Mouse (Mus musculus): Measurements from ENCODE around the gene Ptger2.

Ptger2 gene

GRCm38 (mm10) chr14:44987674-44988355 is at the start of gene Ptger2:
Gene Ptger2 (plus strand): TSS chr14:44988195.
- DNase-seq (ENCODE audit: low read depth, low spot score), result peak; percentile 10

DNA sequence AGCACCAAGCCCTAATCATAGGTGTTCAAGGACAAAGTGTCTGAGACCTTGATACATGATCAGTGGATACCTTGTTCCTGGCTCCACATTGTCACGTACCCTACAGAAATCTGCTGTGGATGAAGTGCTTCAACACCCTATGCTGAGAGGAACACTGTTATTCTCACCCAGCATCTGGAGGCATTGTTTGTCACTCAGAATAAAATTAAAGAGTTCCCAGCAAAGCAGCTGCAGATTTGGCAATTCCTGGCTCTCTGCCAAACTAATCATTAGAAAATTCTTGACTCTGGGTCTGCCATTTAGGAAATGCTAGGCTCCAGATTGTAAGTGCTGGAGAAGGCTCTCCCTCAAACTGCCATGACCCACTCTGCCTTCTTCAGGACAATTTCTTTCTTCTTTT is 27.2 kb upstream of the Ptger2 start:
- no peak for DNase-seq (ENCODE audit: low read depth, low spot score)

GRCm38 (mm10) chr14:44977278-44977677 is 10.7 kb upstream of the Ptger2 start:
- peak; percentile 49 for DNase-seq (ENCODE audit: low read depth, low spot score)

- no peak for DNase-seq (ENCODE audit: low read depth, low spot score)
Measured at GRCm38 (mm10) chr14:44979887-44980286, 8.1 kb upstream of the Ptger2 start.

DNA sequence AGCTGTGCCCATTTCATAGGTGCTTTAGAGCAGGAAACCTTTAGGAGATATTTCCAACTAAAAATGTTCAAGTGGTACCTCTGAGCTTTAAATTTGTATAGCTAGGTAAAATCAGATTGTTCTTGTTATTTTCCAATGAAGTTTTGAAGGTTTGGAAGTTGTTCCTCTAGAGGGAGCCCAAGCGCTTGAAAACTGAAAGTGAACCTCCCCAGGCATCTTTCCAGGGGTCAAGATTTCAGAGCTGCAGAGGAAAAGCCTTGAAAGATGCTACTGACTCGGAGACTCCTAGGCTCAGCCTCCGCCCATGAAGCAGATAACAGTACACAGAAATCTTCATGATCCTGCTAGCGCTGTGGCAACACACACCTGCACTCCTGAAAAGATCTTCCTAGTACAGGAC is 6.5 kb upstream of the Ptger2 start:
- DNase-seq (ENCODE audit: low read depth, low spot score), result peak; percentile 50

DNA sequence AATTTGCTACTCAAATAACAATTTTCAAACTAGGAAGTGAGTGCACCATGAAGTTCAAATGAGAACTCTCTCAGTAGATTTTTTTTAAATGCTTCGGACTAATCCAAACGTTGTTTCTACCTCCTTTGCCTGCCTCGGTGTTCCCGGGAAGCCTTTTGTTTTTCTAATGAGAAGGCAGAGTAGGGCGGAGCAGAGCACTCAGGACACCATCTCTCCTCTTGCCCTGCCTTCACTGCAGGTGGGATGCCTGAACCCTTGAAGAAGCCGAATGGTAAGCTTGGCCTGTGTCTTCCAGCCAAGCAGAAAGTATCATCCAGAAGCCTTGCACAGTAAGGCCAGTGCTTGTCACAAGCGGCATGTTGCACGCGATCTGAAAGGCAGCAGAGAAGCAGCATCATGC is 3.9 kb upstream of the Ptger2 start:
- DNase-seq (ENCODE audit: low read depth, low spot score), result no peak

GRCm38 (mm10) chr14:44986248-44986647 is 1.7 kb upstream of the Ptger2 start:
- DNase-seq (ENCODE audit: low read depth, low spot score), result no peak

DNA sequence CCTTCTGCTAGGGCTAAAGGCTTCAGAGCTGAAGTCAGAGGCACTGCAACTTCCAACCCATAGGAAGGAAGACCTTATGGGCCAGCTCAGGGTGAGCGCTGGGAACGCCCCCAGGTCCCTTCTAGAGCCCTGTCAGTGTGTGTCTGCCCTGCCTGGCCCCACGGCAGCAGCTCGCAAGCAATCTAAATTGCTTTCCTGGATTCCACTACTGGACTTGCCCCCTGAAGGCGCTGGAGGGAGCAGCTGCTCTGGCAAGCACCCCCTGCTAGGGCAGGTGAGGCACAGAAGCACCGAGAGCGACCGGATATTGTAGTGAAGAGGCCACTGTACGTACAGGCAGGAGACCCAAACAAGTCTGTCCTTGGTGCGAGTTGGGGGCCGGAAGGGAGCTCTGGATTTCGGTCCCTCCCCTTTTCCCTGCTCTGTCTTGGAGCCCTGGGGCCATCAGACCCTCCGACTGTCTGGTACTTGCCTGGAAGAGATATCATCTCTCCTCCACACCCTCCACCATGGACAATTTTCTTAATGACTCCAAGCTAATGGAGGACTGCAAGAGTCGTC is 541 bp downstream of the Ptger2 start:
- peak; percentile 36 for DNase-seq (ENCODE audit: low read depth, low spot score)

GRCm38 (mm10) chr14:44989017-44989721 is 1.2 kb downstream of the Ptger2 start:
- DNase-seq (ENCODE audit: low read depth, low spot score), result peak; percentile 36

- DNase-seq (ENCODE audit: low read depth, low spot score), result no peak
Measured at GRCm38 (mm10) chr14:44989751-44990150, 1.8 kb downstream of the Ptger2 start.

DNA sequence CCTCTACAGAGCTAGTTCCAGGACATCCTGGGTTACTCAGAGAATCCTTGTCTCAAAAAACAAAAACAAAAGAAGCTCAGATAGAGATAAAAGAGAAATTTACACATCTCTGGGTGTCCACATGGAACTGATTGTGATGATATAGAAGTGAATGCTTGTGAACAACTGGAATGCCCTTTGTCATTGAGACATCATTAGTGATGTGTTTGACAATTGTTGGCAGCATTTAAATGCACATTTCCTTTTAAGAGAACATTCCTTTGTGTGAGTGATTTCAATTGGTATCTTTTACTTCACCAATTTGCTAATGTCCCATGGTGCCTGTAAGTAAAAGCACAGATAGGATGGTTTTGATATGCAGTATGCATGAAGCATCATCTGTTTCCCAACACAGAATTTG is 6.3 kb downstream of the Ptger2 start:
- no peak for DNase-seq (ENCODE audit: low read depth, low spot score)

- DNase-seq (ENCODE audit: low read depth, low spot score), result no peak
Measured at GRCm38 (mm10) chr14:45000086-45000769, 12.2 kb downstream of the Ptger2 start.

- no peak for DNase-seq (ENCODE audit: low read depth, low spot score)
Measured at GRCm38 (mm10) chr14:45005698-45006283, 17.8 kb downstream of the Ptger2 start.

- DNase-seq (ENCODE audit: low read depth, low spot score), result no peak
Measured at GRCm38 (mm10) chr14:45009242-45009641, 21.2 kb downstream of the Ptger2 start.

- no peak for DNase-seq (ENCODE audit: low read depth, low spot score)
Measured at GRCm38 (mm10) chr14:45011260-45011659, 23.3 kb downstream of the Ptger2 start.

GRCm38 (mm10) chr14:45011671-45012070 is 23.7 kb downstream of the Ptger2 start:
- DNase-seq (ENCODE audit: low read depth, low spot score), result no peak

DNA sequence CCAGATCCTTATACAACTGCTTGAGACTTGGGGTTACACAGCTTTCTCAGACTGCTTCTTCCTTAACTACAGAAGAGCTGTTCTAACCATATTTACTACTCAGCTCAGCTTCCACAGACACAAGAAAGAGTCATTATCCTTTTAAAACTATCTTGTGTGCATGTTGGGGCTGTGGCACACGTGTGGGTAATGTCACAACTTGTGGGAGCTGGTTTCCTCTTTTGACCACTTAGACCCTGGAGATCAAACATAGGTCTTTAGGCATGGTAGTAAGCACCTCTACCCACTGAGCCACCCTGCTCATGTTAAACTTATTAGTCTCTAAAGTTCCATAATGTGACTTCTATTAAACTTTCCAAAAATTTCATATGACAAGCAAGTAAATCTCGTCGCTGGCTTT is 33.6 kb downstream of the Ptger2 start:
- no peak for DNase-seq (ENCODE audit: low read depth, low spot score)

DNA sequence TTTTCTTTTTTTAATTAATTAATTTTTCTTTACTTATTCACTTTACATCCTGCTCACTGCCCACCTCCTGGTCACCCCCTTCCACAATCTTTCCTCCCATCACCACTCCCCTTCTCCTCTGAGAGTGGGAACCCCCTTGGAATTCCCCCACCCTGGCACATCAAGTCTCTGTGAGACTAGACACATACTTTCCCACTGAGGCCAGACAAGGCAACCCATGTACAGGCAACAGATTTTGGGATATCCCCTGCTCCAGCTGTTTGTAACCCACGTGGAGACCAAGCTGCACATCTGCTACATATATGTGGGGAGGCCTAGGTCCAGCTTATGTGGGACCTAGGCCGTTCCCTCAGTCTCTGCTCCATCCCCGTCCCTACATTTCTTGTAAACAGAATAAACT is 46.3 kb downstream of the Ptger2 start:
- DNase-seq (ENCODE audit: low read depth, low spot score), result no peak

- DNase-seq (ENCODE audit: low read depth, low spot score), result no peak
Measured at GRCm38 (mm10) chr14:45036579-45036978, 48.6 kb downstream of the Ptger2 start.

GRCm38 (mm10) chr14:45038052-45038451 is 50.1 kb downstream of the Ptger2 start:
- DNase-seq (ENCODE audit: low read depth, low spot score), result no peak

DNA sequence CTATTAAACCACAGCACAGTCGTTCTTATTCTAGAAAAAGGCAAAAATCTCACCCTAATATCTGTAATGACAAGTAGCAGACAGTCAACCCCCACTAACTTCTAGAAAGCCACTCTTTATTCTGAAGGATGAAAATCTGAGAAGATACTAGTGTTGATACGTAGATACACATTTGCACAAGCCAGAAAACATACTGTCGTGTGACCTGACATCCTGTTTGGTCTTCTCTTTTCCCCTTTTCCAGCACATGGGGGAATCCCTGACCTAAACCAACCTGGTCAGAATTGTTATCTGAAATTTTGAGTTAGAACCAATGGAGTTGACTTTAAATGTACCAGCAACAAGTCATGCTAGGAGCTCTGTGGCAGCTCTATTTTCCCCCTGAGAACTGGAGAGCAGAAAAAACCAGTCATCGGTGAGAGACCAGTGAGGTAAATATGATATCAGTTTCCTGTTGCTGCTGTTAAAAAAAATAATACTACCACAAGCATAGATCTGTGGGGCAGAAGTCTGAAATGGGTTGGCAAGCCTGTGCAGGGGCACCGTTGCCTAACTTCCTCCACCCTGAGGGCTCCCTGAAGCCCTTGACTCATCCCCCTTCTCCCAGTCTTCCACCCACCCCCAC is 53.0 kb downstream of the Ptger2 start:
- DNase-seq (ENCODE audit: low read depth, low spot score), result no peak

GRCm38 (mm10) chr14:45048128-45048527 is 60.1 kb downstream of the Ptger2 start:
- DNase-seq (ENCODE audit: low read depth, low spot score), result no peak

All from mesoderm, embryonic 11.5 days (tissue).